Mouse (Mus musculus) liver, postnatal 0 days (tissue): ENCODE measurements around the gene Slc43a1.
A peak's percentile ranks its signal among the peaks of the same experiment; 100 is the strongest.

Experiments used
- CTCF ChIP-seq: sonication (generic); IDR thresholded peaks from 2 replicates; pipeline ENCODE4 v1.5.1; 2016; ENCODE audit warnings: antibody characterized with exemption, low read depth
- EP300 ChIP-seq: IDR thresholded peaks from 2 replicates; pipeline ENCODE4 v1.6.1; 2016; ENCODE audit warnings: antibody characterized with exemption, low read depth, mild to moderate bottlenecking

- TF ChIP-seq CTCF (peak; percentile 35; the same call in 1 of the 2 replicates), EP300 (no peak)
These were observed 49.0 kb downstream of the Slc43a1 start for GRCm38 (mm10) chr2:84887411-84888271.
